Mouse (Mus musculus) neural tube, embryonic 14.5 days (tissue): ENCODE results near the gene Usp4. TPM values are rescaled to one million over a fixed set of nuclear protein-coding genes. Genes with fewer than 3 reads are reported as not detected.

Experiments used
- ATAC-seq: fragments of 200-750 bp; cut with Nextera tagmentation; 2 replicates; pipeline ENCODE4 v1.8.0; 2017; ENCODE audit warnings: low read depth, mild to moderate bottlenecking, moderate TSS enrichment, moderate library complexity
- H3K27ac ChIP-seq: fragments of 300-500 bp; sonication (generic); 2 replicates; pipeline ENCODE4 v1.5.1; 2014; ENCODE audit warnings: low read depth, mild to moderate bottlenecking, control low read depth, low read length, moderate library complexity, mixed read lengths
- H3K27me3 ChIP-seq: fragments of 300-500 bp; sonication (generic); 2 replicates; pipeline ENCODE4 v1.6.1; 2014; ENCODE audit warnings: low read length; ENCODE audit not compliant: control insufficient read depth, insufficient read depth
- H3K36me3 ChIP-seq: fragments of 300-500 bp; sonication (generic); 2 replicates; pipeline ENCODE4 v1.6.1; 2014; ENCODE audit warnings: low read length, mixed read lengths; ENCODE audit not compliant: control insufficient read depth, insufficient read depth
- H3K4me1 ChIP-seq: fragments of 300-500 bp; sonication (generic); 2 replicates; pipeline ENCODE4 v1.6.1; 2014; ENCODE audit warnings: low read length; ENCODE audit not compliant: control insufficient read depth, insufficient read depth
- H3K4me2 ChIP-seq: fragments of 300-500 bp; sonication (generic); 2 replicates; pipeline ENCODE4 v1.6.1; 2014; ENCODE audit warnings: mild to moderate bottlenecking, low read depth, low read length, control low read depth
- H3K4me3 ChIP-seq: fragments of 300-500 bp; sonication (generic); 2 replicates; pipeline ENCODE4 v1.5.1; 2014; ENCODE audit warnings: low read depth, low read length, control low read depth, mixed read lengths
- H3K9ac ChIP-seq: fragments of 300-500 bp; sonication (generic); replicated peaks from 2 replicates; pipeline ENCODE4 v1.6.1; 2014; ENCODE audit warnings: low read depth, mild to moderate bottlenecking, control low read depth, low read length, mixed read lengths
- H3K9me3 ChIP-seq: fragments of 300-500 bp; sonication (generic); 2 replicates; pipeline ENCODE4 v1.6.1; 2016; ENCODE audit warnings: low read length; ENCODE audit not compliant: control insufficient read depth
- WGBS: fragments of 180-500 bp; shearing (Covaris S2); extraction: QIAGEN DNeasy Blood & Tissue Kit; methylation state at CpG from one replicate; pipeline ENCODE4 v1.1.7; 2014; 5-methylcytosine and 5-hydroxymethylcytosine counted together
- polyA plus RNA-seq: library from polyadenylated mRNA; unstranded; fragments of >200 nt; fragmentation: Nextera tagmentation; extraction: Ambion mirVana; gene quantifications from 2 replicates; pipeline ENCODE4 v1.2.1, GENCODE M21; 2014

Usp4 gene
- polyA plus RNA-seq, 1 experiment from 2014 or later = 130 TPM

DNA sequence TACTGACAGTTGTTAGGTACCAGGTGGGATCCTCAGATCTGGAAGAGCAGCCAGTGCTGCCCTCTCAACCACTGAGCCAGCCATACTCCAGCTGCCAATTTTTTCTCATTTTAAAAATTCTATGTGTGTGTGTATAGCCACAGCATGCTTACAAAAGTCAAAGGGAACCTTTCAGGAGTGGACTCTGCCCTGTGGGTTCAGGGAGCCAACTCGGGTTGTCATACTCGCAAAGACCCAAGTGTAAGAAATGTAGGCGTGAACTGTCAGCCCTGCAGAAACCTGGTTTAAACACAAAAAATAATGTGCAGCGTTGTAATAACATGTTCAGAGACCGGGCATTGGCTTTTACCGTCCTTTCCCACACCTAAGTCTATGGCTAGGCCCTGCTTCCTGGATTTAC, 46.5 kb downstream of the Usp4 start:
- Histone ChIP-seq H3K9ac (no peak overlapping the region), H3K27ac (no peak overlapping the region), H3K4me2 (no peak overlapping the region), H3K9me3 (no peaks in the 10 kb centered on the region), H3K4me1 (no peaks in the 10 kb centered on the region), H3K36me3 (peaks cover 28% of the 10 kb centered on the region), H3K27me3 (no peaks in the 10 kb centered on the region), H3K4me3 (no peak overlapping the region)
- 95% methylated on average over 6 of the region's 6 CpGs for WGBS
- ATAC-seq = no peak

DNA sequence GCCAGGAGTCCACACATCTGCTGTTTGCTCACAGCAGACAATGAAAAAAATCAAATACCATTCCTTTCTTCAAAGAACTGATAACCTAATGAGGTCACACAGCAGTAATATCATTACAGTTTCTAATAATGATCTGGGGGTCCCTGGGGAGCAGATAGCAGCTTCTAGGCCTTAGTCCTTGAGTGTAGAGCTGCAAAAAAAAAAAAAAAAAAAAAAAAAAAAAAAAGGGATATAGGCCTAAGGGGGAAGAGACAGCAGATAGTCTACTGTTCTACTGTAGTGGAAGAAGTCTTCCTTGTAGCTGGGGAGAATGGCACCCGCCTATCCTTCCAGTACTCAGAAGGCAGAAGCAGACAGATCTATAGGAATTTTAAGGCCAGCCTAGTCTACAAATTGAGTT, 47.8 kb downstream of the Usp4 start:
- Histone ChIP-seq H3K9me3 (no peaks in the 10 kb centered on the region), H3K27me3 (no peaks in the 10 kb centered on the region), H3K9ac (no peak overlapping the region), H3K4me1 (no peaks in the 10 kb centered on the region), H3K36me3 (peaks cover 20% of the 10 kb centered on the region), H3K4me2 (no peak overlapping the region), H3K4me3 (no peak overlapping the region), H3K27ac (no peak overlapping the region)
- 86% methylated on average over 1 of the region's 1 CpGs for WGBS
- ATAC-seq = no peak

DNA sequence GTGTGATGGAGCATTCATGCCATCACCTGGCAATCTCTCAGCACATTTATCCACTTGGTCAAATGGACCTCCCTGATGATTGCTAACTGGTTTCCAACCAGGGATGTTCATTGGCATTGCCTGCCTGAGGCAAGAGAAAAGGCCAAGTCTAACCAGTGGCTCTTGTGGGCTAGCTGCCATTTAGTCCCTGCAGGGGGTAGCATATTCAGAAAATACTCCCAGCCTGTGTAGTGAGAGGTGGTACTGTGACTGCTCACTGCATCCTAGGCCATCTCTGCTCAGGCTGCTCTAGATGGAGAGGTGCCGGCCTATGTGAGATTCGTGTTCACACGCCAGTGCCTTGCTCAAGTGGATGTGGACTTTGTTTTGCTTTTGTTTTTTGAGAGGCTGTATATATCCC, 50.7 kb downstream of the Usp4 start:
- Histone ChIP-seq H3K9me3 (no peaks in the 10 kb centered on the region), H3K4me3 (no peak overlapping the region), H3K4me1 (no peaks in the 10 kb centered on the region), H3K9ac (no peak overlapping the region), H3K27ac (no peak overlapping the region), H3K36me3 (peaks cover 2% of the 10 kb centered on the region), H3K4me2 (no peak overlapping the region), H3K27me3 (no peaks in the 10 kb centered on the region)
- WGBS = 92% methylated on average over 3 of the region's 3 CpGs
- no peak for ATAC-seq

DNA sequence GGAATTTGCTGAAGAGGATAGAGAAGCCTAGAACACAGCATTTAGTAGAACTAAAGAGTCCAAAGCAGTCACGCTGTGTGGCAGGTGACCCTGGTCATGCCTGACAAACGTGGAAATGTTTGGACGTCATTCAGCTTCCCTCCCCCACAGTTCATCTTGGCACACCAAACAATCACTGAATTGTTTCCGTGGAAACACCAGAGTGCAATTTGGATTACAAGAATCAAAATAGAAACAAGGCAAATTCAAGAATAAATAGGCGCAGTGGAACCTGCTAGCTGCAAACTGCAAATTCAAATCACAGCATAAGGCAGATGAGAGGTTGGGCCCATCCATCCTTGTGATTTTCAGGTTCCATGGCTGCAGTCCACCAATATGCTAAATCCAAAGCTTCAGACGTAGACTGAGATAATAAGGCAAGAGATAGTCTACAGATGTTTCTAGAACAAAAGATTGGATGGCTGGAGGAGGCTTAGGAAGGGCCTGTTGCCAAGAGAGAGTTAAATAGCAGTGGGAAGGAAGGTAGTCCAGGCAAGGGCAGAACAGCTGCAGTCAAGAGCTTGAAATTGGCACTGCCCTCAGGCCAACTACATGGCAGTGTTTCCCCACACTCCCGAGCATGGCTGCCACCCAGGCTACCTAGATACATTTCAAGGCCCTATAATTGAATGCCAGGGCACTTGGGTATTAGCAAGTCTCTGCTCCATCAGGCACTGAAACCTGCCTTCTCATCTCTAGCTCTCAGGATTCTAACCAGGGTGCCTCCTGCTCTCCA, 53.7 kb downstream of the Usp4 start:
- H3K4me2 ChIP-seq = no peak overlapping the region
- no peaks in the 10 kb centered on the region for H3K9me3 ChIP-seq
- H3K9ac ChIP-seq = no peak overlapping the region
- H3K27me3 ChIP-seq = no peaks in the 10 kb centered on the region
- H3K4me1 ChIP-seq = no peaks in the 10 kb centered on the region
- H3K36me3 ChIP-seq = no peaks in the 10 kb centered on the region
- no peak overlapping the region for H3K4me3 ChIP-seq
- no peak overlapping the region for H3K27ac ChIP-seq
- ATAC-seq = no peak
- WGBS = 49% methylated on average over 7 of the region's 7 CpGs

DNA sequence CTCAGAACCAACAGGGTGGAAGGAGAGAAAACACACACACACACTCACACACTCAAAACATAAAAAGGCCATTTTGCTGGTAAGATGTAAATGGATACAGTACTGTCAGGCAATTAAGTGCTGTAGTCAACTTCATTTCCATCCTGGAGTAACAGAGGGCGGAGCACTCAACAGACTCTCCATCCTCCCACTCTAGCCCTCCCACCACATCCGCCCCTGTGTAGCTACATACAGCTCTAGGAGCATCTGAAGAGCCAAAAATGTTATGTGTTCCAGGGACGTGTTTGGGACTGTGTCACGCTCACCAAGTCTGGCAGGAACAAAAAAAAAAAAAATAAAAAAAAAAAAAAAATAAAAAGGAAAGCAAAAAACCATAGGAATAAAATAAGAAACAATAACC, 55.4 kb downstream of the Usp4 start:
- 93% methylated on average over 4 of the region's 4 CpGs for WGBS
- H3K9me3 ChIP-seq = no peaks in the 10 kb centered on the region

DNA sequence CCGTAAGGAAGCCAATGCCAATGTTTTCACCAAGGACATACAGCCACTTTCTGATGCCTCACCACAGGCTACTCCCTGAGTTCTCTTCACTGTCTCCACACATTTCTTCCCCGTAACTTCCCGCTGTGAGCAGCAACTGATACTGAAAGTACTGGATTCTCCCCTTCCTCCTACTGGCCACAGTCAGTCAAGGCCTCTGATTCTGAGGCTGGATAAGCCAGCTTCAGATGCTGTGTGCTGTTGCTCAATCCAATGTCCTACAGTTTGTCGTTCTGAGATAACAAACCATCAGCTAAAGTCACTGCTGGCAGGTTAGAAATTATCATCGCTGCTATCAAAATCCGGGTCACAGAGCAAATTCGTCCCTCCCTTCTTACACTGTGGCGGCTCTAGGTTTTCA, 56.8 kb downstream of the Usp4 start:
- 87% methylated on average over 8 of the region's 8 CpGs for WGBS
- ATAC-seq = no peak

More for the DNA sequence above, 55.4 kb downstream of the Usp4 start:
- Histone ChIP-seq H3K27ac (no peak overlapping the region), H3K27me3 (no peaks in the 10 kb centered on the region), H3K9ac (no peak overlapping the region), H3K36me3 (no peaks in the 10 kb centered on the region), H3K4me1 (no peaks in the 10 kb centered on the region), H3K4me2 (no peak overlapping the region), H3K4me3 (no peak overlapping the region)
- no peak for ATAC-seq

DNA sequence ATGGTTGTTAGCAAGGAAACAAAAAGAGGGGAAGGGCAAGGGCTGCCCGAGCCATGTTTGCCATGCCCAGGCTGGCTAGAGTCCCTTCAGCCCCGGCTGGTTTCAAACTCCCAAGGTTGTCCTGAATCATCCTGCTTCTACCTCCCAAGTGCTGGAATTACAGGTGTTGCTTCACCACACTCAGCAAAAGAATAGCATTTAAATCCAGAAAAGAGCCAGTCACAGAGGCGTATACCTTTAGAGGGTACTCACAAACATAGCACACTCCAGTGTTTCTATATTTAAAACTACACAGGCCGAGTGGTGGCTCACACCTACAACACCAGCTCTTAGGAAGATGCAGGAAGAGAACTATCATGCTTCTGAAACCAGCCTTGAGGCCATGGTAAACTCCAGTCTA, 61.9 kb downstream of the Usp4 start:
- Histone ChIP-seq H3K4me2 (no peak overlapping the region), H3K36me3 (no peaks in the 10 kb centered on the region), H3K4me1 (no peaks in the 10 kb centered on the region), H3K9ac (no peak overlapping the region), H3K27ac (no peak overlapping the region), H3K4me3 (no peak overlapping the region), H3K27me3 (no peaks in the 10 kb centered on the region), H3K9me3 (no peaks in the 10 kb centered on the region)
- 94% methylated on average over 4 of the region's 4 CpGs for WGBS
- ATAC-seq = no peak

More for the DNA sequence above, 56.8 kb downstream of the Usp4 start:
- no peaks in the 10 kb centered on the region for H3K4me1 ChIP-seq
- no peaks in the 10 kb centered on the region for H3K9me3 ChIP-seq
- no peaks in the 10 kb centered on the region for H3K27me3 ChIP-seq
- no peak overlapping the region for H3K4me2 ChIP-seq
- H3K9ac ChIP-seq = no peak overlapping the region
- no peak overlapping the region for H3K27ac ChIP-seq
- H3K4me3 ChIP-seq = no peak overlapping the region
- H3K36me3 ChIP-seq = no peaks in the 10 kb centered on the region

DNA sequence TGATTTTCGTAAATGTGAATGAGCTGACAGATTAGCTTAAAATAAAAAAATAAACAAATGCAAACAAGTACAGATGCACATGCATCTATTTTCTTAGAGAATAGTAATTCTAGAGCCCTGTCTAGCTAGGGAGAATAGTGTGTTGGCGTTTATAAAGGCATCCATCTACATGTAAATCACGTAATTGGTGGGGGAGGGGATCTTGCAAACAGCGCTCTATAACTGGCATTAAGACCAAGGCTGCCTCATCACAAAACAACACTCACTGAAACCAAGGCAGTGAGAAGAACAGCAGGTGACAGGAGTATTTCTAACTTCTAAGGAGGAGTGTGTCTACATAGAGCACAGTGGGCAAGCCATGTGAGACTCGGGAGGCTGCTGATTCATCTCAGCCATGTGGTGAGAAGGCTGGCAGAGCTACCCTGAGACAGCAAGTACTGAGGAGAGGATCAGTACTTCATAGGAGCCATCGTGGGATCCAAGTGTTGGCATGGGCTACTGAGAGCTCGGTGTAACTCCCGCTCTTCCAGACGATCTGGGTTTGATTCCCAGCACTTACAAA, 63.8 kb downstream of the Usp4 start:
- Histone ChIP-seq H3K27ac (no peak overlapping the region), H3K9me3 (no peaks in the 10 kb centered on the region), H3K4me3 (no peak overlapping the region), H3K27me3 (no peaks in the 10 kb centered on the region), H3K36me3 (no peaks in the 10 kb centered on the region), H3K9ac (no peak overlapping the region), H3K4me1 (no peaks in the 10 kb centered on the region), H3K4me2 (no peak overlapping the region)
- WGBS = 67% methylated on average over 9 of the region's 9 CpGs
- ATAC-seq = no peak

DNA sequence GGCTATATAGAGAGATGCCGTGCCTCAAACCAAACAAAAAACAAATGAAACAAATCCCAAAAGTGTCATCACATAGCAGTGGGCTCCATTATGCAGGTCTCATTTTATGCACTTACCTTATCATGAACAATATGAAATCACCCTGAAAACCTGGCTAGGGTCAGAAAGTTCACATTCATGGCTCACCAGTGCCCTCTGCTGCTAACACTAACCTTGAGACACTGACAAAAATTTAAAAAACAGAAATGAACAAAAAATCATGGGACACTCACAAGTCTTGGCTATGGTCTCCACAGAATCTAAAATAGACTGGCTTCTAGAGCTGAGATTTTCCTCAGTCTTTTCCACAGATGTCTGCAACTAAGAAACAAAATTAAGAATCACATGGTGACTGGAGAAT, 64.6 kb downstream of the Usp4 start:
- Histone ChIP-seq H3K9ac (no peak overlapping the region), H3K4me1 (no peaks in the 10 kb centered on the region), H3K27me3 (no peaks in the 10 kb centered on the region), H3K4me3 (no peak overlapping the region), H3K9me3 (no peaks in the 10 kb centered on the region), H3K27ac (no peak overlapping the region), H3K36me3 (no peaks in the 10 kb centered on the region), H3K4me2 (no peak overlapping the region)
- 77% methylated on average over 1 of the region's 1 CpGs for WGBS
- no peak for ATAC-seq
